Mouse (Mus musculus): ENCODE data around the gene Sqstm1.

DNA sequence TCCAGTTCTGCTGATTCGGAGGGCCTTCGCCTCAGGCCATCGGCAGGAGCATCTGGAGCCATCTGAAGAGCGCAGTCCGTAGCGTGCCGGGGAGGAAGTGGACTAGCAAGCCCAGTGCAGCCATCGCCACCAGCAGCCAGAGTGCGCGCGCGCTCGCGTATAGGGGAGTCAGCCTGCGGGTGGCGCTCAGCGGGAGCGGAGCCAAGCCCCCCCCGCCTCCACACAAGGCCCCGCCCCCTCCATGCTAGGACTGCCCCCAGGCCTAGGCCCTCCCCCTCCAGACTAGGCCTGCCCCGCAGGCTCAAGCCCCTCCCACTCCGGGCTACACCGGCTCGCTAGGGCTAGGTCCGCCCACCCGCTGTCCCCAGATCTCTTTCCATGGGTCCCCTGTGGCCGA lies 25.9 kb upstream of the Sqstm1 start:
- TF ChIP-seq CTCF (IDR thresholded peaks at IDR 0.05; ENCODE audit: extremely low read depth, insufficient read length, insufficient replicate concordance, low read depth, low read length) (peak; percentile 29; the same call in 1 of the 2 replicates), POLR2A (IDR thresholded peaks at IDR 0.05; ENCODE audit: low read depth, low read length) (no peak)
